Mouse (Mus musculus): ENCODE measurements around the gene 3110082I17Rik.

The 3110082I17Rik gene

DNA sequence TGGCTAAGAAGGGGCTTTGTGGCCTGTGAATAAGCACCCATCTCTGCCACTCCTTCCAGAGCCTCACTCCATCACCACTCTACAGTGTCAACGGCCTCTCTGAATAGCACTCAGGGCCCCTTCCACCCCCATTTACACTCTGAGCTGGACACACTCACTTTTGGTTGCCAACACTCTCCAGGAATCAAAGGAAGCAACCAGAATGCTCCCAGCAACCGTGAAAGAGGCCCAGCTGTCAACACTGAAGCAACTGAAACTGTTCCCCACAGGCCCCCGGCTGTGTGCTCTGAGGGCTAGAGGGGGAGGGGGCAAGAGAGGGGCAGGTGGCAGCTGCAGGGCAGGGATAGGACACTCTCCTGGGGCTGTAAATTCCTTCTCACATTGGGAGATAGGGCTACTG lies 41.7 kb downstream of the 3110082I17Rik start:
- no peak for DNase-seq (ENCODE audit: low read depth, low spot score)

DNA sequence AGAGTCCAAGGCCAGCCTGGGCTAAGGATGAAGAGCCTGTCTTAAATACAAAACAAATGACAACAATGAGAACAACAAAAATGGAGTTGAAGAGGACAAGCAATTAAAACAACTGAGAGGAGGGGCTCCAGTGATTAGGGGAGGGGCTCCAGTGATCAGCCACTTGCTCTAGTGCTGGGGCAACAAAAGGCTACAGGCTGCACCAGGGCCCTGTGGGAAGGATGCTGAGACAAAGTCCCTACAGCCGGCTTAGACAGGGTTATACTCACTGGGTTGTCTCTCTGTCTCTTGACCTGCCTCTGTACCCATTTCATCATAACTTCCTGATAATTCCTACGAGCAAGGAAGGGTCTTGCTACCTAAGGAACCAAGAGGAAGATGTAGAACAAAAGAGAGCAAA lies 42.2 kb downstream of the 3110082I17Rik start:
- DNase-seq (ENCODE audit: low read depth, low spot score), result no peak

DNA sequence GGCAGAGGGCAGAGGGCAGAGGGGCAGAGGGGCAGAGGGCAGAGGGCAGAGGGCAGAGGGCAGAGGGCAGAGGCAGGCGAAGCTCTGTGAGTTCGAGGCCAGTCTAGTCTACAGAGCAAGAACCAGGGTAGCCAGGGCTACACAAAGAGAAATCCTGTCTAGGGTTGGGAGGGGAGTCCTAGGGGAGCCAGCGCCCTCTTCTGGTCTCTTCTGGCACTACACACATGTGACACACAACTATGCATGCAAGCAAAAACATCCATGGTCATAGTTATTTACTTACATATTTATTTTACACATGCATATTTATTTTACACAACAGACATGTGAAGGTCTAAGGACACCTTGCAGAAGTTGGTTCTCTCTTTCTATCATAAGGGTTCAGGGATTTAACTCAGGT lies 42.8 kb downstream of the 3110082I17Rik start:
- no peak for DNase-seq (ENCODE audit: low read depth, low spot score)

DNA sequence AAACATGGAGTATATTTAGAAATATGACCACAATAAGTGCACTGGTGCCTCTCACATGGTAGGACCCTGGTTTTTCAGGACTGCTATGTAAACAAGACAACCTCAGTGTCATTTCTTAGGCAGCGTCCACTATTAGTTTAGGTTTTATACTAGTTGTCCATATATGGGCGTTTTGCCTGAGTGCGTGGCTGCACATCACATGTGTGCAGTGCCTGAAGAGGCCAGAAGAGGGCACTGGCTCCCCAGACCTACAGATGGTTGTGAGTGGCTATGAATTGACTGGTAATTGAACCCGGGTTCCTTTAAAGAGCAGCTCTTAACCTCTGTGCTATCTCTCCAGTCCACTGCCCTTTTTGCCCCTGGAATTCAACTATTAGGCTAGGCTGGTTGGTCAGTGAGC lies 43.4 kb downstream of the 3110082I17Rik start:
- DNase-seq (ENCODE audit: low read depth, low spot score), result no peak

DNA sequence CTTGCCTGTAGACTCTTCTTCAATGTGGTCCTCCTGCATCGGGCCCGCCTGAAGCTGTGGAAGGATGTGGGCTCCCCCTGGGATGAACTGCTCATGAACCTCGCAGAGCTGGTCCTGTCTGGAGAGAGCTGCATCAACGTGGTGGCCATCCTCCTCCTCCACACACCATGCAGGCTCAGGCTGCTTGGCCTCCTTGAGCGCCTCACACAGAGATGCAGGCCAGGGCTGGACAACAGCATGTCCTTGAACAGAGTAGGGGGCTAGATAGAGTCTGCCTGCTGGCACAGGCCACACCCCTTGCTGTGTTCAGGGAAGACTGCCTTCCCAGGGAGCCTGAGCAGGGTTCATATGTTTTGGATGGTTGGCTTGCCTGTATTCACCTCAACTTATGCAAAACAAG lies 45.3 kb downstream of the 3110082I17Rik start:
- no peak for DNase-seq (ENCODE audit: low read depth, low spot score)

DNA sequence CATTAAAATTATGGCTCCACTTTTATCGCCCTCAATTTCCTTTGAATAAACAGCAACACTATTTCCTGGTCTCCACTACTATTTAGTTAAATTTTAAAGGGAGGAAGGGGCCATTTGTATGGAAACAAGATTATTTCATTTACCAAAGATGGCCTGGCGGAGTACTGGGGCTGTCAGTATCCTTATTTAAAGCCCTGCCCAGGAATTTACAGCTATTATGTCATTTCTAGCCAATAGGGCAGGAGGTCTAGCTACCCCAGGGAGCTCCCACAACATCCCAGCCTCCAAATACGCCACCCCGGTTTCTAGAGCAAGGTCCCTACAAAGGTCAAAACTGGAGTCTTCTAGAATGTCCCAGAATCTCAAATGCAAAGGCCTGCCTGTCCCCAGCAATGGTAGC lies 46.8 kb downstream of the 3110082I17Rik start:
- DNase-seq (ENCODE audit: low read depth, low spot score), result no peak

DNA sequence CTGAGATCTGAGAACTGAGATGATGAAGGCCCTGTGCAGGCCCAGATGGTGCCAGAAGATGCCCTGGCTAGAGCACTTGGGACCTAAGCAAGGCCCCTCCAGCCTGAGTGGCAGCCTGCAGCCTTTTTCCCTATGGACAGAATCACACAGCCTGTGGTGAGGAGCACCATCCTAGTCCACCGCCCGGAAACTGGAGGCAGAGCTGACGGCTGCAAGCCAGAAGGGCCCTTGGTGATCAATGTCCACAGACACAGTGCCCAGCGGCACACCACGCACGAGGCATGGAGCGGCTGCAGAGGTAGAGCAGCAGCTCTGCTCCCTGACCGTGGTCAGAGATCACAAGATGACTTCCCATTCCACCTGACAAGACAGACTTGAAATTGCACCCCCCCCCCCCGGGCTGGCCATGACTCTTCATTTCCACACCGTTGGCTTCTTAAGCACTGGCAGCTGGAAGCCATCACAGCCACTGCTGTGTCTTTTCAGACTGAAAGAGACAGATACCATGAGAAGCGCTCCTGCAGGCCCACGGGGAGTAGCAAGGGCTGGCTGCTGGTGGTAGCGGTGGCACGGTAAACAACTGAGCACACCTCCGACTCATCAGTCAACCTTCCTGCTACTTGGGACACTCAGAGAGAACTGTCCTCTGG lies 48.5 kb downstream of the 3110082I17Rik start:
- DNase-seq (ENCODE audit: low read depth, low spot score), result no peak

DNA sequence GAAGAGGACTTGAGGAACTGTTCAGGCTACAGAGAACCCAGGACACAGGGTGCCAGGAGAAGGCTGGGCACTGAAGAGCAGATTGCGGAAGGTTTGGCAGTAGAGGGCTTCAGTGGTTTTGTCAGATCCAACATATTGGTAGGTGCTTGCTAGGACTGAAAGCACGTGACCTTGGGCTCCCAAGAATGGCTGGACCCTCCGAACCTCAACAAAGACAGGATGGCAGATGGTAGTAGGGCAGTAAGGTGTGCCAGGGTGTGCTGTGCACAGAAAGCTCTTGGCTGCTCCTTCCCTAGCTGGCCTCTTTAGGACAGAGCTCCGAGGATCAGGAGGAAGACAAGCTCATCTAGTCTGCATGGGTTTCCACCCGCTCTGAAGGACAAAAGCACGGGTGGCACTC lies 49.2 kb downstream of the 3110082I17Rik start:
- no peak for DNase-seq (ENCODE audit: low read depth, low spot score)

DNA sequence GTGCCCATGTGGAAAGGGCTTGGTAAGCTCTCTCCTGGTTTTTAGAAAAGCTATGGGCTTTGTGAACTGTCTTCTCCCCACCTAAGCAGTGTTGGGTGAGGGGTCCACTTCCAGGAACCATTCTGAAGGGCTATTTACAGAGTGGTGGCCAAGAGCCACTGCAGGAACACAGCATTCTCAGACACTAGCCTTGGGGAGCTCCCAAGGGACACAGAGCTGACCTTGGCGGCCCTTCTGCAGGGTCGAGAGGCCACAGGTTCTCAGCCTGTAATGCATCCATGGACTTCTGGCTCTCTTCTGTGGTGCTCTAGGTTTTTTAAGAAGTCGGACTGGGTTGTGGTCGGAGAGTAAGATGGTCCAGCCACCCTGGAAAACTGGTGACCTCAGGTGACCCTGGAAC lies 50.3 kb downstream of the 3110082I17Rik start:
- no peak for DNase-seq (ENCODE audit: low read depth, low spot score)

DNA sequence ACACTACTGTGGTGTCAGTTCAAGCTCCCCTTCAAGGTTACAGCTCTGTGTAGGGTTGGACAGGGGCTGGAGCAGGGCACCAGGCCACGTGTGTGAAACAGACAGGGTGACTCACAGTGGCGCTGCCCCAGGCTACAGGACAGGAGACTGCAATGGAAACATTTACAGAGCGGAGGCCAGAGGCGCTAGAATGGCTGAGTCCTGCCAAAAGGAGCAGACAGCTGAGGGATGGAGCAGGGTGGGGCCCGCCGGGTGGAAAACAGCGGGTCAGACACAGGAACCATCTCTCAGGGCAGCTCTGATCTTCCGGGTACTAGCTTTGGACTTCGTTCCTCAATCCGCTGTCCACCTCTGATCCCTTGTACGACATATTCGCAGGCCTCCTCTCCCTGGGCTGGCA lies 50.9 kb downstream of the 3110082I17Rik start:
- no peak for DNase-seq (ENCODE audit: low read depth, low spot score)

DNA sequence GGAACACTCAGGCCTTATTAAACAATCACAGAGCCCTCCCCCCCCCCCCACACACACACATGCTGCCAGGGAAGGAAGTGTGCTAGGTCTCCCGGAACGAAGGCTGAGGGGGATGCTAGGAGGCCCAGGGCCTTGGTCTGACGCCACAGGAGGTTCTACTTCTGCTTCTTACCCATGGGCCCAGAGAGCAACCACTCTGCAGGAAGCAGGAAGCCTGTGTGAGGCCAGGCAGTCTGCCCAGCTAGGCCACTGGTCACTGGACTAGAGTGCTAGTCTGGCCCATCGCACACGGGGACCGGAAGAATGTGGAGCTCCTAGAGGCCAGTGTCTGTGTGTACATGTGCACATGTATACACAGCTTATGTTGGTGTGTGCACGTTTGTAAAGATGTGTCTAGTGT lies 51.8 kb downstream of the 3110082I17Rik start:
- no peak for DNase-seq (ENCODE audit: low read depth, low spot score)

DNA sequence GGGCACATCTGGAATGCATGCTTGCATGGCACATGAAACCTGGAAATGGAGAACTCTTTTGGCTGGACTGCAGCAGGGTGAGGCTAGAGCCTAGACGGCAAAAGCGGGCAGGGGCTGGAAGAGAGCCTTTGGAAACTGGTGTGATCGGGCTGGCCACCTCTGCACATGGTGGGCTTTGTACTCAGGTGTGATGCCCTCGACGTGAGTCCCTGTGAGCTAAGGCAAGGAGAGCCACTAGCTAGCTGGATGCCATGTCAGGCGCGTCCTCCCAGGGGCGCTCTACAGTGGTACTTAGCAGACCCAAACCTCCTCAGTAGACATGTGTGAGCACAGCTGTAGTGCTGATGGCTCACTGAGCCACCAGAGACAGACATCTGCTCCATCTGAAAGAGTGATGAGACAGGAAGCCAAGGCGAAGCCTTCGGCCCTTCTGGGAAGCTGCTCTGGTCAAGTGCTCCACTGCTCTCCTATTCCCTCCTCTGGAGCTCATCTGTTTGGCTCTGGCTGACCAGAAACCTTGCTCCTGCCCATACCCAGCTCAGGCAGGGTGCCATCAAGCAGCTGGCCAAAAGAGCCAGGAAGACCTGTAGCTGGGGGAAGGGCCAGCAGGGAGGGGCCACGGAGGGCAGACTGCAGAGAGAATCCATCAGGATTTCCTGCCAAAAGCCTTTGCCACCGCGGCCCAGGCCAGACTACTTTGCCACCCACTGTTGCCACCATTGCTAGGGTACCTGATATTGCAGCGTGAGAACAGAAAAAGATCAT lies 53.0 kb downstream of the 3110082I17Rik start:
- DNase-seq (ENCODE audit: low read depth, low spot score), result no peak

DNA sequence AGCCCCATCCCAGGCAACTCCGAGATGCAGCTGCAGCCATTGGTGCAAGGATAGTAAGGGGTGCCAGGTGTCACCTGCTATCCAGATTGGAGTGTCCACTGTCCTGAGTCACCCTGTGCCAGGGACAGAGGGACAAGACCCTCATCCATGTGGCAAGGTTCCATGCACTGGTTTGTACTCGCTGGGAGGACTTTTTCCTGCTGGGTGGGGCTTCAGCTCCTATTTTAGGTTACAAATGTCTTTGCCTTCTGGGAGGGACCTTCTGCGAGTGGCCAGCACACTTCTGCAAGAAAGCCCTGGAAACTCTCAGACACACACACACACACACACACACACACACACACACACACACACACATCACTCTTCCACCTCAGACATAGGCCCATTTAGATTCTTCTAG lies 54.4 kb downstream of the 3110082I17Rik start:
- DNase-seq (ENCODE audit: low read depth, low spot score), result no peak

DNA sequence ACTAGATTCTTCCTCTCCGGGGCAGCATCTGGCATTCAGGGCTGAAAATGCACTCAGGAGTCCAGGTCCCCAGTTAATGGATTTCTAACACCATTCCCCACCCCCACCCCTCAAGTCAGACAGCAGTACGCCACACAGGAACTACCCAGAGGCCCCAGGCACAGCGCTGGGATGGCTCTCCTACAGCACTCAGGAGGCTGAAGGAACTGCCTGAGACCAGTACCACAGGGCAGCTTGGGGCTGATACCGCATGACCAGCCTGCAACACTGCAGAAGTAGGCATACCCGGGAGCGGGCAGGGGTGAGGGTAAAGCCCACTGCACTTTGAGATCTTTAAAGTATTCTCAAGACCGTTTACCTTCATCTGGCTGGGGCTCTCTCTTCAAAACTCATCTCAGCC lies 54.8 kb downstream of the 3110082I17Rik start:
- DNase-seq (ENCODE audit: low read depth, low spot score), result no peak

DNA sequence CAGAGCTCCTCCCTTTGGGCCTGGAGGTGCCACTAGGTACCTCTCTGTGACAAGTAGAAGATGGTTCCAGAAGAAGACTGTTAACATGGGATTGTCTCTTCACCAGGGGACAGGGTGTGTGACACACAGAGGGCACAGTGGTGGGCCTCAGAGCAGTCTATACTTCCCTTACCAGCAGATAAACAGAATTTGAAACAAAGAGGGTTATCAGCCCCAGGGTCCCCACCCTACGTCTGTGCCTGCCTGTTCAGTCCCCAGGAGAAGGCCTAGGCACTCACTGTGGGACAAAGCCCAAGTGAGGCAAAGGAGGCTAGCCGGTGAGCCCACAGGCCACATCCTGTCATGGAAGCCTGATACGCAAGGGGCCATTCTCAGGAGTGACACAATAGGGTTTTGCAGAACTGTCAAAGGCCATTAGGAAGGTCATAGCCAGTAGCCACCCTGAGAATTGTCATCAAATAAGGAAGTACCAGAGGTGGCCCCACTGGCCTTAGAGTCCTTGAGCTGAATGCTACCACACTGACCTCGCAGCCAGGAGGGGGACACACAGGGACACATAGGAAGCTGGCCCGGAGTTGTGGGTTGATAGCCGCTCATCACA lies 55.4 kb downstream of the 3110082I17Rik start, which contains the start of gene C130050O18Rik:
Gene C130050O18Rik, plus strand, starts transcription at position 480 of the 601 bp plus-strand sequence.
- DNase-seq (ENCODE audit: low read depth, low spot score), result no peak

DNA sequence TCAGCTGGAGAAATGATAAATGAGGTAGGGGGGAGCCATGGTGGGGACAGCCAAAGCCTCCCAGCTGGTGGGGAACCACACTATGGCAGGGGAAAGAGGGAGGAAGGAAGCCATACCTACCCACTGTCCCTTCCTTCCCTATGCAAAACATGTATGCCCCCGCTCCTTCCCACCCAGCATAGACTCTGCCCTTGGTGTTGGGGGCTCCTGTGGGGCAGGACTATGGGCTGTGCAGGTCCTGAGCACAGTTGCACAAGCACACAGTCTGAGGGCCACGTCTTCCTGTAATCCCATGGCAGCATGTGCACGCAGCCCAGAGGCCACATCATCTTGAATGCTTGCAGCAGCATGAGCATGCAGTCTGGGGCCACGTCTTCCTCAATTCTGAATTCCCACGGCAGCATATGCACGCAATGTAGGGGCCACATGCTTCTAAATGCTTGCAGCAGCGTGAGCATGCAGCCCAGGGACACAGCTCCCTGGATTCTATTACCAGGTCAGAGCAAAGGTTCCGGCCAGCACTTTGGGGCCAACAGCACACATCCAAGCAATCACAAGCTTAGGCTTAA lies 56.6 kb downstream of the 3110082I17Rik start:
- DNase-seq (ENCODE audit: low read depth, low spot score), result no peak

DNA sequence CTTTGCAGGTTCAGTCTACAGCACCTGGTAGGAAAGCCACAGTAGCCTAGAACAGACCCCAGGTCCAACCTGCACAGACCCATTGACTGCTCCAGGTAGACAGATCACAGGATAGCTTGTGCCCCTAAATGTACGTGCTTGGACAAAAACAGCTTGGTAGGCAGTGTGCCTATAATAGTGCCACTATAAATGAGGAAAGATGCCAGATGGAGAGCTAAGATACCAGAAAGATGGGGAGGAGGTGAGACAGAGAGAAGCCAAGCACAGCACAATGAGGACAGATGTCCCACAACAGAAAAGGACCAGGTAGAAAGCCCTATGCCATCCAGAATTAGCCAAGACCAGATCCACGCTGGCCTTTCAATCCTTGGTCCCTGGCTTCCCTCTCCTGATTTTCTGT lies 58.2 kb downstream of the 3110082I17Rik start:
- no peak for DNase-seq (ENCODE audit: low read depth, low spot score)

DNA sequence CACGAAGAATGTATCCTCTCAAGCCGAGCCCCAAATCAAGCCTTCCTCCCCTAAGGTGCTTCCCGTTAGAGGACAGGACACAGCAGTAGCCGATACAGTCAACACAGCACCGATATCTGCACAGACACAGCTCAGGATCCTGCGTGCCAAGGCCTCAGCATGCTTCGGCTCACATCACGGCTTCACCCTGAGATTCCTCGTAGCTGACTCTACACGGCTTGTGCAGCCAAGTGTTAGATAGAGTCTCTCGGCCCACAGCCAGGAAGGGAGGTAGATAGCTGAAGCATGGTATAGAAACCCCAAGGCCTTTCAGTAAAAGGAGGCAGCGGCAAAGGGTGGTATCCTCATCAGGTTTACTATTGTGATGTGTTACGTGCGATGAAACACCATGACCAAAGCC lies 60.3 kb downstream of the 3110082I17Rik start:
- DNase-seq (ENCODE audit: low read depth, low spot score), result no peak

DNA sequence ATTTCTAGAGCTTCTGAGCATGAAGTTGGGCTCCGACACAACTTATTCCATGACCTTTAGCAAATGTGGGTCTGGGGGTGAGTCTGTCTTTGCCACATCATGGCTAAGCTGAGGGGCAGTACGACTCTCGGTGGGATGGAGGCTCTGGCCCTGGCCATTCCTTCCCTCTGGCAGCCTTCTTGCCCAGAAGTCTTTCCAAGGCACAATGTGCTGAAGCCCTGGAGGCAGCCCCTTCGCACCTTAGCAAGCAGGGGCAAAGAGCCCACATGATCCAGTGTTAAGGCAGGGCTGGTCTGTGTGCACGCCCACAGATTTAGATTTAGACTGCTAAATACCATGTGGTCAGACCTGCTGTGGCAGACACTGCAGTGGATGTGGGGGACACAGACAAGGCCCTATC lies 61.5 kb downstream of the 3110082I17Rik start:
- DNase-seq (ENCODE audit: low read depth, low spot score), result no peak

DNA sequence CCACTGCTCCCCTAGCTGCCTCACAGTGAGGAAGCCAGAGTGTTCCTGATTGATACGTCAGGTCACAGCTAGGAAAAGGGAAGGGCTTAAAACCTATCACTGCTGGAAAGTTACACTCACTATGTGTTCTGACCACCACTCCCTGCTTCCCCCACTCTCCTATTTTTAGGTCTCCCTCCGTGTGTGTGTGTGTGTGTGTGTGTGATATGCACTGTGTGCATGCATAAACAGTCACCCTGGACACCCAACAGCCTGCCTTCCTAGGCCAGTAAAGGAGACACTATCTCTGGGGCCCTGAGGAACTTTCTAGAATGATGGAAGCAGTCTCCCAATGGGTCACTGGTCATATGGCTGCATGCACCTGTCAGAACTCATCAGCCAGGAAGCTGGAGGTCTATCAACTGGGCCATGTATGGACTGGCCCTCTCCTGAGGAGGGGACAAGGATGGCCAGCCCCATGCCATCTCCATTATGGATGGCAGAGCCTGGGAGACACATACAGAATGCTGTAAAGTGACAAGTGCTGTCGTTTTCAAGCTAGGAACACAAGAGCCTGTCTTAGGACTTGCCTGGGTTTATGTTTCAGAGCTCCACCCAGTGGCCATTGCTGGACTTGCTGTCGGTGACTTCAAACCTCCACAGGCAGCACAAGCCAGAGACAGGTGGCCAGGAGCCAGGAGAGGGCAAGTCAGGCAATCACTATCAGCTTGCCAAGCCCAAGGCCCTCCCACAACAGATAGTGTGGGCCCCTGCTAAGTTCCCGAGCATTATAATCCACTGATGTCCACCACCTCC lies 62.2 kb downstream of the 3110082I17Rik start:
- DNase-seq (ENCODE audit: low read depth, low spot score), result peak; percentile 87

DNA sequence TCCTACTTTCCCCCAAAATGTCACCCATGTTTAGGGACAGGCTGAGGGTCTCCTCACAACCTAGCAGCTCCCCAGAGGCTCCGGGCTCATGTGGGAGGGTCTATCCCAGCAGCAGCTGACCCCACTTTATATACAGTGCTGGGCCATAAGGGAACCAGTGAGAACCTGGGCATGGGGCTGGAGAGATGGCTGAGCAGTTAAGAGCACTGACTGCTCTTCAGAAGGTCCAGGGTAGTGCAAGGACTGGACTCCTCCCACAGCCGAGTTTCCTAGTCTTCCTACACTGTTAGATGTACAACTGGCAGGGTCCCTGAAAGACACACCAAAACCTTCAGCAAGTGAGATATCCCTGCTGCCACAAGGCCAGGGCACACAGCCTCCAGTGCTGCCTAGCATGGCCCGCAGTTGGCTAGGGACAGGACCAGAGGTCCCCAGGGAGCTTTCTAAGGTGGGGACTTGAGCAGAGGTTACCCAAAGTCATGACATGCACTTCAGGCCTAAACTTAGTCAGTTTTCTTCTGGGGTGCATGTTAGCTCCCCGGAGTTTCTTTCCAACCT lies 62.9 kb downstream of the 3110082I17Rik start:
- DNase-seq (ENCODE audit: low read depth, low spot score), result no peak
